Mouse (Mus musculus): ENCODE measurements around the gene Fgd3. TPM values are rescaled to one million over a fixed set of nuclear protein-coding genes. Genes with fewer than 3 reads are reported as not detected.
A peak's percentile ranks its signal among the peaks of the same experiment; 100 is the strongest.

Fgd3 gene
- total and polyA plus RNA-seq, 3 experiments = 4.1 to 11.2 (median 4.7) TPM

- Histone ChIP-seq H3K9me3 (replicated peaks) (no peaks in the 10 kb centered on the region), H3K4me1 (ENCODE audit: insufficient read depth, low read depth, low read length) (peaks cover 10% of the 10 kb centered on the region), H3K36me3 (replicated peaks) (no peaks in the 10 kb centered on the region), H3K27me3 (ENCODE audit: insufficient read depth, low read length) (peaks cover 54% of the 10 kb centered on the region), H3K4me3 (ENCODE audit: low read depth, low read length) (no peak overlapping the region)
- no peak for DNase-seq (ENCODE audit: low spot score)
- TF ChIP-seq GATA2 (IDR thresholded peaks at IDR 0.05; ENCODE audit: borderline replicate concordance, low read depth, low read length) (no peak), GATA1 (IDR thresholded peaks at IDR 0.05; ENCODE audit: borderline replicate concordance, low read length) (no peak), POLR2AphosphoS5 (IDR thresholded peaks at IDR 0.05; ENCODE audit: insufficient replicate concordance, low read depth, low read length) (no peak), CTCF (IDR thresholded peaks at IDR 0.05; ENCODE audit: low read depth, low read length) (no peak)
- ATAC-seq (ENCODE audit: extremely low read depth, insufficient number of reproducible peaks, low FRiP score, poor library complexity, severe bottlenecking) = no peak
Observed at GRCm38 (mm10) chr13:49220912-49221311, 99.2 kb downstream of the Fgd3 start.

GRCm38 (mm10) chr13:49219367-49219766 lies 100.7 kb downstream of the Fgd3 start:
- H3K4me1 ChIP-seq (ENCODE audit: insufficient read depth, low read depth, low read length) = peaks cover 20% of the 10 kb centered on the region
- no peaks in the 10 kb centered on the region for H3K9me3 ChIP-seq (replicated peaks)
- no peaks in the 10 kb centered on the region for H3K36me3 ChIP-seq (replicated peaks)
- TF ChIP-seq GATA2 (IDR thresholded peaks at IDR 0.05; ENCODE audit: borderline replicate concordance, low read depth, low read length) (no peak), TAL1 (conservative IDR thresholded peaks at IDR 0.05; ENCODE audit: low read depth, low read length) (no peak)
- DNase-seq (ENCODE audit: low spot score) = no peak
- peaks cover 53% of the 10 kb centered on the region for H3K27me3 ChIP-seq (ENCODE audit: insufficient read depth, low read length)
- no peak for ATAC-seq (ENCODE audit: extremely low read depth, insufficient number of reproducible peaks, low FRiP score, poor library complexity, severe bottlenecking)
- H3K4me3 ChIP-seq (ENCODE audit: low read depth, low read length) = no peak overlapping the region

- DNase-seq (ENCODE audit: low spot score) (no peak), ATAC-seq (ENCODE audit: extremely low read depth, insufficient number of reproducible peaks, low FRiP score, poor library complexity, severe bottlenecking) (no peak)
- peaks cover 22% of the 10 kb centered on the region for H3K4me1 ChIP-seq (ENCODE audit: insufficient read depth, low read depth, low read length)
- H3K4me3 ChIP-seq (ENCODE audit: low read depth, low read length) = no peak overlapping the region
- no peaks in the 10 kb centered on the region for H3K36me3 ChIP-seq (replicated peaks)
- peaks cover 53% of the 10 kb centered on the region for H3K27me3 ChIP-seq (ENCODE audit: insufficient read depth, low read length)
- no peaks in the 10 kb centered on the region for H3K9me3 ChIP-seq (replicated peaks)
- TF ChIP-seq CTCF (IDR thresholded peaks at IDR 0.05; ENCODE audit: low read depth, low read length) (no peak), POLR2AphosphoS5 (IDR thresholded peaks at IDR 0.05; ENCODE audit: insufficient replicate concordance, low read depth, low read length) (no peak), GATA2 (IDR thresholded peaks at IDR 0.05; ENCODE audit: borderline replicate concordance, low read depth, low read length) (no peak), TAL1 (conservative IDR thresholded peaks at IDR 0.05; ENCODE audit: low read depth, low read length) (no peak), GATA1 (IDR thresholded peaks at IDR 0.05; ENCODE audit: borderline replicate concordance, low read length) (no peak)
Observed at GRCm38 (mm10) chr13:49218651-49219050, 101.5 kb downstream of the Fgd3 start.

DNA sequence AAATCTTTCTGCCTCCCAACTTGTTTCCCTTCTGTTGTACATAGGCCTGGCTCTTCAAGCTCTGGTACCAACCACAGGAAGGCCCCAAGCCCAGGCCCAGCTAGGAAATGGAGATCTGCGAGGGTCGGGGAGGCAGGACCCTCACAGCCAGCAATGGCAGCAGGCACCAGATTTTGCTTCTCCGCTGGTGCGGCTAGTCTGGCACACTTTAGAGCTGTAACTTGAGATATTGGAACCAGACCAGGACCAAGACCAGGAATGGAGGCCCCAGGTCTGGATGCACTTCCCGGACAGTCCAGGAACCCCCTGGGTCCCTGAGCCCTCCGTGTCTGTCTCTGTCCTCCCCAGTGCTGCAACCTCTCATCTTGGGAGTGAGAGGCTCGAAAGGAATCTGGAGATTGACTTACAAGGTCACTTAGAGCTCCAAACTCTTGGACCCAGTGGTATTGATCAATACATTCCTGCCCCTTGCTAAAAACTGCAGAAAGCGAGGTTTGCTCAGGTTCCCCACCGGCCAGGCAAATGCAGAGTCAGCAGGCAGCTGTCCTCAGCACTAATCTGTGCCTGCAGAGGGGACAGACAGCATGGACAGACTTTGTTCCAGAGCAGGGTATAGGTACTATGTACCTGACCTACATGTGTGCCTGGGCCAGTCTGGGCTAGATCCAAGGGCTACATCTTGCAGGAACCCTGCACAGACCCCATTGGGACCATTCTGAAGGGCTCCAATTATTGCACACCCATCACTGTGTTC lies 103.1 kb downstream of the Fgd3 start:
- no peak for DNase-seq (ENCODE audit: low spot score)
- no peak overlapping the region for H3K4me3 ChIP-seq (ENCODE audit: low read depth, low read length)
- no peak for ATAC-seq (ENCODE audit: extremely low read depth, insufficient number of reproducible peaks, low FRiP score, poor library complexity, severe bottlenecking)
- no peaks in the 10 kb centered on the region for H3K9me3 ChIP-seq (replicated peaks)
- H3K4me1 ChIP-seq (ENCODE audit: insufficient read depth, low read depth, low read length) = peaks cover 24% of the 10 kb centered on the region
- H3K27me3 ChIP-seq (ENCODE audit: insufficient read depth, low read length) = peaks cover 56% of the 10 kb centered on the region
- no peak for TF ChIP-seq GATA1 (IDR thresholded peaks at IDR 0.05; ENCODE audit: borderline replicate concordance, low read length)
- TF ChIP-seq POLR2AphosphoS5 (IDR thresholded peaks at IDR 0.05; ENCODE audit: insufficient replicate concordance, low read depth, low read length) = no peak
- TF ChIP-seq TAL1 (conservative IDR thresholded peaks at IDR 0.05; ENCODE audit: low read depth, low read length) = no peak
- TF ChIP-seq GATA2 (IDR thresholded peaks at IDR 0.05; ENCODE audit: borderline replicate concordance, low read depth, low read length) = no peak
- no peak for TF ChIP-seq CTCF (IDR thresholded peaks at IDR 0.05; ENCODE audit: low read depth, low read length)
- no peaks in the 10 kb centered on the region for H3K36me3 ChIP-seq (replicated peaks)

GRCm38 (mm10) chr13:49216220-49216552 lies 103.9 kb downstream of the Fgd3 start:
- TF ChIP-seq GATA2 (IDR thresholded peaks at IDR 0.05; ENCODE audit: borderline replicate concordance, low read depth, low read length) (no peak), CTCF (IDR thresholded peaks at IDR 0.05; ENCODE audit: low read depth, low read length) (no peak), POLR2AphosphoS5 (IDR thresholded peaks at IDR 0.05; ENCODE audit: insufficient replicate concordance, low read depth, low read length) (no peak), TAL1 (conservative IDR thresholded peaks at IDR 0.05; ENCODE audit: low read depth, low read length) (no peak), GATA1 (IDR thresholded peaks at IDR 0.05; ENCODE audit: borderline replicate concordance, low read length) (no peak)
- peaks cover 24% of the 10 kb centered on the region for H3K4me1 ChIP-seq (ENCODE audit: insufficient read depth, low read depth, low read length)
- DNase-seq (ENCODE audit: low spot score) (no peak), ATAC-seq (ENCODE audit: extremely low read depth, insufficient number of reproducible peaks, low FRiP score, poor library complexity, severe bottlenecking) (peak; percentile 25; the same call in 1 of the 2 replicates)
- H3K4me3 ChIP-seq (ENCODE audit: low read depth, low read length) = peak overlapping the region; percentile 78
- H3K36me3 ChIP-seq (replicated peaks) = no peaks in the 10 kb centered on the region
- peaks cover 55% of the 10 kb centered on the region for H3K27me3 ChIP-seq (ENCODE audit: insufficient read depth, low read length)
- H3K9me3 ChIP-seq (replicated peaks) = no peaks in the 10 kb centered on the region

DNA sequence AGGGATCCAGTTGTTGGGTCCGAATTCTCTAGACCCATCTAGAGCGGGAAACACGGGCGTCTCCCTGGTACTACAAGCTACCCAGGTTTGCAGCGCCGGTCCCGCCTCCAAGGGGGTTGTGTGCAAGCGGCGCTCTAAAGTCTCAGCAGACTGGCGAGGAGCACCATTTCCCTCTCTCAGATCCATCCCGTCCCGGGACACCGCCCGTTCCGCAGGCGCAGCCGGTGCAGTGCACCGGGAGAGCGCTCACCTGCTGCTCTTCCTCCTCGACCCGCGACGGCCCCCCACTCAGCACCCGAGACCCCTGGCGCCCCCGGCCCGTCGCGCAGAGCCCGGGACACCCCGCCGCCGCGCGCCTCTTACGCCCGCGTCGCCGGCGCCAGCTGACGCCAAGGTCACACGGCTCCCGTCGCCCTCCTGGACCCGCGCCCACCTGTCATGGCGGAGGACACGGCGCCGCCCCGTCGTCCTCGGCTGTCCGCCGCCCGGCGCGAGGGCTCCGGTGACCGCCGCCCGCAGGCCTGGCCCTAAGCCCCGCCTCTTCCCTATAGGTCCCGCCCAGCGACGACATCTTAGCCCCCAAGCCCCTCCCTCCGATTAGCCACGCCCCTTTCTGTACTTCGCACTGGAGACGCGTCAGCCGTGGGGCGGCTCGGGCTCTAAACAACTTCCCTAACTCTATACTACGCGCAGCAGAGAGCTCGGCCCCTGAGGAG lies 104.4 kb downstream of the Fgd3 start, which contains the start of gene Card19:
Gene Card19 (minus strand): TSS at position 534 of the 716 bp plus-strand sequence.
- no peak for TF ChIP-seq CTCF (IDR thresholded peaks at IDR 0.05; ENCODE audit: low read depth, low read length)
- no peak for TF ChIP-seq POLR2AphosphoS5 (IDR thresholded peaks at IDR 0.05; ENCODE audit: insufficient replicate concordance, low read depth, low read length)
- no peak for TF ChIP-seq TAL1 (conservative IDR thresholded peaks at IDR 0.05; ENCODE audit: low read depth, low read length)
- H3K4me1 ChIP-seq (ENCODE audit: insufficient read depth, low read depth, low read length) = peaks cover 24% of the 10 kb centered on the region
- ATAC-seq (ENCODE audit: extremely low read depth, insufficient number of reproducible peaks, low FRiP score, poor library complexity, severe bottlenecking) = peak; percentile 93

More for the DNA sequence above, 104.4 kb downstream of the Fgd3 start, which contains the start of gene Card19:
- peak within 1 kb of the TSS; percentile 78 for H3K4me3 ChIP-seq (ENCODE audit: low read depth, low read length)
- H3K27me3 ChIP-seq (ENCODE audit: insufficient read depth, low read length) = peaks cover 52% of the 10 kb centered on the region
- H3K36me3 ChIP-seq (replicated peaks) = no peaks in the 10 kb centered on the region
- no peaks in the 10 kb centered on the region for H3K9me3 ChIP-seq (replicated peaks)
- peak; percentile 89 for DNase-seq (ENCODE audit: low spot score)

Measured in G1E (cell line).